Mouse (Mus musculus): ENCODE measurements around the gene Lrg1.

The Lrg1 gene

DNA sequence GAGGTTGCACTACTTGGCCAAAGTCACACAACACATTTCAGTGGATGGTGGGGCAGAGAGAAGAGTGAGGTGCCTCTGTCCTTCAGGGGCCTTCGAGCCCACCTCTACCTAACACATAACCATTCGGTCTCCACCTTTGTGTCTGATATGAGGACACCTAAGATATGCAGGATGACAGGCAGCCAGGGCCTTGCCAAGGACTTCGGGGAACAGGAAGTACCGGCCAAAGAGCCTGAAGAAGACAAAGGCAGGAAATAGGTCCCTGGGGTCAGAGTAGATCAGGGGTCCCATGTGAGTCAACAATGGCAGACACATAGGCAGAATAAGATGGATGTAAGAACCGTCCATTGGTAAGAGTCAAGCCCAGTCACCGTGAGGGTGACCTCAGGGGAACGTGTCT lies 14.8 kb upstream of the Lrg1 start:
- in situ Hi-C loops (cut with MboI, MseI), result no loop called here

DNA sequence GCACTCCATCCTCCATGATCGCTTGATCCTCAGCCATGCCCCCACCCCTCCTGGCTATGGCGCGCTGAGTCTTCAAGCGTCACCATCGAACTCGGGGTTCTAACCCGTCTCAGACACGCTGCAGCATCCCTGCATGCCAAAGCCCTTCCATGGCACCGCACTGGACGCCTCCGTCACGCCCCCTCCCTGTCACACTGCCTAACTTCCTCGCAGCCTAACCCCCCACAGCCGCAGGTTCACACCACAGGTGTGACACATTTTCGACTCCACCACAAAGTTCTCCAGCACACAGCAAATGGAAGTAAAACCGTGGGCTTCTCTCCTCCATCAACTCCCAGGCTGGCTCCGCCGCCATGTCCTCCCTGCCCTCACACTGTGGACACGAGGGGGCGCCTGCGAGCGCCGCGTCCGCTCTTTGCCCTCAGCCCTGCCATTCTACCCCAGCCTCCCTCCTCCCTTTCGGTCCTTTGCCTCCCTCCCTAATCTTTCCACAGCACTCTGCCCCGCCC lies 12.7 kb upstream of the Lrg1 start:
- in situ Hi-C loops (cut with MboI, MseI), result loop anchor here (5.0 kb wide), 1 partner anchor 123 kb away; the partner anchor contains the start of gene Fem1a

DNA sequence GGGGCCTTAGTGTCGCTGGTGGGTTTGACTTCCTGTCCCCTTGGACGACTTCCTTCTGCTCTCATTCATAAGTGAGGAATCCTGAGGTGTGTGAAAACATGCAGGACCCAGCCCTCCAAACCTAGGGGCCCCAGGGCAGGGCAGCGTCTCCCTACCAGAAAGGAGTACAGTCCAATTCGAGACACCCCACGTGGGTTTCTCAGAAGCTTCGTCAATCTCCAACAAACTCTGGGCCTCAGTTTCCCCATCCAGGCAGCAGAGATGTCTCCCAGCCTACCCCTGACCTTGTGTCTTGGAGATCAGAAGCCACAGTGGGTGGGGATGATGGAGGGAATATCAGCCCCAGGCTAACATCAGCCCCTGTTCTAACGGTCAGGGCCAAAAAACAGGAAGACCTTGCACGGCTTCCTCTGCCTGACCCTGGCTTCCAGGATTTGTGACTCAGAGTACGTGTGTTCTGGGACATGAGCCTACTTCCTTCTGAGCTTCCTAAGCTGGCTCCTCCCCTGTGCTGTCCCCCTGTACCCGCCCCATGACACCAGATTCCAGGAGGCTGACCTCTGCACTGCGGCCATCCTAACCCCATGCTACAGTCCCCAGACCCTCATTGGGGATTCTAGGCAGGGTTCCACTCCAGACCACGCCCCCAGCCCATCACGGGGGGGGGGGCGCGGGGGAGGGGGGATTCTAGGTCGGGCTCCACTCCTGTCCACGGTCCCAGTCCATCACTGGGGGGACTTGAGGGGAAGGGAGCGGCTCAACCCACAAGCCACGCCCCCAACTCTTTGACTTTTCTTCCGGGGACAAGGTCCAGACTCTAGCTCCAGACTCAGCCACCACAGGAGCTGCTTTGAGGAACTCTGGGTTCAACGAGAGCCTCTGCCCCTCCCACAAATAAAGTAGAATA lies 11.9 kb upstream of the Lrg1 start:
- in situ Hi-C loops (cut with MboI, MseI), result loop anchor here (5.0 kb wide), 1 partner anchor 124 kb away; the partner anchor contains the start of gene Fem1a

DNA sequence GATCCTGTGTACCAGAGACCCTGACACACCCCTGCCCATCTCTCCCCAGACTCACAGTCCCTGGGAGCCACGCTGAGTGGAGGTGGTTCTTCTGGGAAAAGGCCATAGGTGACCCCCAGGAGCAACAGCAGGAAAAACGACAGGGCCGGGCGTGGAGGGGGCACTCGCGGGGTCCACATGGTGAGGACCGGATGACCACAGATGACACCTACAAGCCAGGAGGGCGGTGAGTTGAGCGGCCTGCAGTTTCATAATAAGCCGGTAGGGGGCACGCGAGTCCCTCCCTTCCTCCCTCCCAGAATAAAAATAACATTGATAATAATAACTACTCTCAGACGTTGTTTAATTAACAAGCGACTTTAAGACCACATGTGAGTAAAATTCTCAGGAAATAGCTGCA lies 10.9 kb upstream of the Lrg1 start:
- in situ Hi-C loops (cut with MboI, MseI), result loop anchor here (5.0 kb wide), 1 partner anchor 125 kb away; the partner anchor contains the start of gene Fem1a

DNA sequence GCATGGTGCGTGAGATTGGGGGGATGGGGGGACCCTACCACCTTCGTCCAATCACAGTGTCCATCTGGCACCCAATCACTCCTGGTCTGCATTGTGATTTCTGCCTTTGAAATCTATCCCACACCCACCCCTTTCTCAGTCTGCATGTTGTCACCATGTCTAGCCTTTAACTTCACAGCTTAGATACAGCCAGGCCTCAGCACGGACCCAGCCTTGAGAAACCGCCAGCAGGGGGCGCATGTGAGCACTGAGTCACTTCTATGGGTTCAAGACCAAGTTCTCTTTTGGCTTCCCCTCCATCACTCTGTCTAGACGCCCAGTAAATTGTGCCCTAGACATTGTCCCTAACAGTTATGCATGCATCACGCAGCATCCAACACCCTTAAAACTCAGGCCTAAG lies 10.0 kb upstream of the Lrg1 start:
- in situ Hi-C loops (cut with MboI, MseI), result loop anchor here (5.0 kb wide), 1 partner anchor 125 kb away; the partner anchor contains the start of gene Fem1a

DNA sequence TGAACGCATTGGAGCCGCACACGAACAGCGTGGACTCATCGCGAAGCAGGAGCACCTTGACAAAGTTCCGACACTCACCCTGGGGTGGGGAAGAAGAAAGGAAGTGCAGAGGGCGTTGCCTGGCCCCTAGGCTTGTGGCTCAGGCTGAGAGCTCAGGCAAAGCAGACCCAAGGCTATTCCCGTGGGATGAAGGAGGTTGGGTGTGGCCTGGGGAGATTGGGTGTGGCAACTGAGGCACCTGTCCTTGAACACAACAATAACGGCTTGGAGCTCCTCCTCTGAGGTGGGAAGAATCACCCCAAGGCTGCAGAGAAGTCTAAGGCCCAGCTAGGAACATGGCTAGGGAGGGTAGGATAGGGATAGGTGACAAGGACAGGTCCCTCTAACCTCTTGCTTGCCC lies 9.3 kb upstream of the Lrg1 start:
- in situ Hi-C loops (cut with MboI, MseI), result loop anchor here (5.0 kb wide), 1 partner anchor 126 kb away; the partner anchor contains the start of gene Fem1a

DNA sequence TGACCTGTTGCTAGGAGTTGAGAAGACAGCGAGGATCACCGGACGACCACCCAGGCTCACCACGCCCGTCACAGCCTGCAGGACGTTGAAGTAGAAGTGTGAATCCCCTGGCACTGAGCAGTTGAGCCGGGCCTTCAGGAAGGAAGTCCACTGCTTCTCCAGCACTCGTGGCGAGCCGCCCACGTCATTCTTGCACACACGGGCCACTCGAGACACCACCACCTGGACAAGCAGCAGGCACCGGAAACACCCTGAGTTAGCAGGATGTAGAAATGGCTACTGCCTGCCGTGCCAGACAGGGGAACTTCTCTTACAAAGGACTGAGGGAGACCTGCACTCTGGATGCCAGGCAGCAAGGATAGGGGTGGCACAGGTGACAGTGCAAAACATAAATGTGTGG lies 6.4 kb upstream of the Lrg1 start:
- in situ Hi-C loops (cut with MboI, MseI), result no loop called here

DNA sequence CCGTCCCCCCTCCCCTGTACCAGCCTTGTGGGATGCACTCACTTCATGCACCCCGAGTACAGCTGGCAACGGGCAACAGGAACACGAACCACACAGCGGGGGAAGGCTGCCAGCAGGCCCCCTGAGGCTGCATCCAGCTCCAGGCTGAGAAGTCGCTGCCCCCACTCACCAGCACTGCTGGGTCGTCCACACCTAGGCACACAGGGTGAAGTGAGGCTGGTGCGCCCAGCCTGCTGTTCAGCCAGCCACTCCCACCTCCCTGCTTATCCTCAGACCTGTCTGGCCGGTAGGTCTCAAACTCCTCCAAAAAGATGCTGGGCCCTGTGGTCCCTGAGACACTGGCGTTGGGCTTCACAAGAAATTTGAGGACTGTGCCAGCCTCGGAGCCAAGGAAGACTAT lies 4.4 kb upstream of the Lrg1 start:
- in situ Hi-C loops (cut with MboI, MseI), result no loop called here

DNA sequence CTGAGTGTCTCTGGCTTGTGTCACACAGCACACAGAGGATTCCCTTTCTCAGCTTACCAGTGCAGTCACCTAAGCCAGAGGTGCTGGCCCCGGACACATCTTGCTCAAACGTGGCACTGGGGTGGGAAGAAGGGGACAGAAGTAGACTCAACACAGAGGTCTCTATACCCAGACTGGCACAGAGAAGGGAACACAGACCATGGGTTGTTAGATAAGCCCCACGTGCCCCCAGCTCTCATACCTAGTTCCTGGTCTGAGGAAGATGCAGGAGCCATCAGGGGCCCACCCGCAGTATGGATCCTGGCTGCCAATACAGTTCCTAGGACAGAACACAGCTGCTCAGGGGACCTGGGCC lies 3.5 kb upstream of the Lrg1 start:
- in situ Hi-C loops (cut with MboI, MseI), result no loop called here

DNA sequence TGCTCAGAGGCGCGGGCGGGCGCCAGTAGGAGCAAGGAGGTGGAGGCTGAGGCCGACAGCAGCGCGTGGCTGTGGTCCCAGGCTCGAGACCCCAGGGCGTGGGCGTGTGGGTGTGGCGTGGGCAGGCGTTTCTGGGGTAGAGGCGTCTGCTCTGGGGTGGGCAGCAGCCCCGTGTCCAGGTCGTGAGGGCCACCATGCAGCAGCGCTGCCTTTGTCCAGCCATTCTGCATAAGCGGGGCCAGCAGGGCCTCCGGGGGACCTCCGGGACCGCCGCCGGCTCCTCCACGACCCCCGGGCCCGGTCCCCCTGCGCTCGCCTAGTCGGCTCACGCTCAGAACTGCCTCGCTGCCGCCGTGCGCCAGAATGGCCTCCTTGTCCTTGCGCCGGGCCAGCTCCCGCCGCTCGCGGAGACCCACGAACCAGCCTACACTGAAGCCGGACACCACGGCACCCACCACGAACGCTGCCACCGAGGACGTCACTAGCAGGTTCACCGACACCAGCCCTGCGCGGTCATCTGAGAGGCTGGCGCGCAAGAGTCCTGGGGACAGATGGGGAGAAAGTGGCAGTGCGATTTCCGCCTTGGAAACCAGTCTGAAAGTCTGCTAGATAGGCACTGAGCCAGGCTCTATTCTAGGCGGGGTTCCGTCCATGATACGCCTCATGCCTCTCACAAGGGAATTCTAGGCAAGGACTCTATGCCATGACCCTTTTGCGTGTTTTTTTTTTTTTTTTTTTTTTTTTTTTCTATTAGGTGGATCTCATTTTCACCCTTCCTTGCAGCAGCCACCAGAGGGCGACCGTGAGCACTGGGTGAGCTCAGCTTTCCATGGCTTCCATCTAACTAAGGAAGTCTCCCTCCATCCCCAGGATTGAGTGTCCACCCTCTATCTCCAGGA lies 2.8 kb upstream of the Lrg1 start:
- in situ Hi-C loops (cut with MboI, MseI), result no loop called here

DNA sequence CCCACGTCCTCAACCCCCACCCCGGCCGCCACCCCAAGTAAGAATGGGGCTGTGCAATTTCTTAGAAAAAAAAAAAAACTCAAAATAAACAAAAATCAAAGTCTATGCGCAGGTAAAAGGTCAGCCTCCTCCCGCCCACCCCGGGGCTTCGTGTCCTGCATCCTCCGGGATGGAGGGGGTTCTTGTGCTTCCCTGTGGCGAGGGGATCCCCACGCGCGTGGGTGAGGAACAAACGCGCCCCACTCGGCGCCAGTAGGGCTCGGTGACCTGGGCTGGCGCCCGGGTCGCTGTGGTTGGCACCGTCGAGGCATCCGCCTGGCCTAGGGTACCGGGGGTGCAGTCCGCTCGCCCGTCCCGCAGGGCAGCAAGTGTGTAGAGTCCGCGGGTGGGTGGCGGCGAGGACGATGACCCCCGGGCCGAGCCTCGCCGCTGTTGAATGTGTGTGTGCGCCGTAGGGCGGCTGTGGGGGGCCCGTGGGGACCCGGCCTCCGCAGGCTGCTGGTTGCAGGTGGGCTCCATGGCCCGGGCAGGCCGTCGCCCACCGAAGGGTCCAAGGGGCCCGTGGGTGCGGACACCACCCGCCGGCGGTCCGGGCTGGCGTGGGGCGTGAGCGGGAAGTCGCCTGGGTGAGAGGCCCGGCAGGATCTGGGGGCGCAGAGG lies 2.0 kb upstream of the Lrg1 start:
- in situ Hi-C loops (cut with MboI, MseI), result no loop called here

DNA sequence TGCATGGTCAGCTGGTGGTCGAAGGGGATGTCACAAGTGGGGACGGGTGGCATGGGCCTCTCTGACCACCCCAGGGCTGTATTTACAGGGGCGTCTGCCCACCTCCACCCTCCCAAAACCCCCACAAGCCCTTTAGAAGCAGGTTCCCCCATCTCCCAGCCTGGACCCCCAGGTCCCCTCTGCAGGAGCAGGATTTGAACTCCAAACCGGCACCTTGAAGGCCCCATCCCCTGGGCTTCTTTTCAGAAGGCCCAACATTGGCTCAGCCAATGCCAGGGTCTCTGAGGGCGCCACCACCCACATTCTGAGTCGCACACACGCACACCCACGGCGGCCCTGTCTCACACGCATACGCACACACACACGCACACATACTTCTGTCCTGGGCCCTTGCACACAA lies 1.4 kb upstream of the Lrg1 start:
- in situ Hi-C loops (cut with MboI, MseI), result no loop called here

DNA sequence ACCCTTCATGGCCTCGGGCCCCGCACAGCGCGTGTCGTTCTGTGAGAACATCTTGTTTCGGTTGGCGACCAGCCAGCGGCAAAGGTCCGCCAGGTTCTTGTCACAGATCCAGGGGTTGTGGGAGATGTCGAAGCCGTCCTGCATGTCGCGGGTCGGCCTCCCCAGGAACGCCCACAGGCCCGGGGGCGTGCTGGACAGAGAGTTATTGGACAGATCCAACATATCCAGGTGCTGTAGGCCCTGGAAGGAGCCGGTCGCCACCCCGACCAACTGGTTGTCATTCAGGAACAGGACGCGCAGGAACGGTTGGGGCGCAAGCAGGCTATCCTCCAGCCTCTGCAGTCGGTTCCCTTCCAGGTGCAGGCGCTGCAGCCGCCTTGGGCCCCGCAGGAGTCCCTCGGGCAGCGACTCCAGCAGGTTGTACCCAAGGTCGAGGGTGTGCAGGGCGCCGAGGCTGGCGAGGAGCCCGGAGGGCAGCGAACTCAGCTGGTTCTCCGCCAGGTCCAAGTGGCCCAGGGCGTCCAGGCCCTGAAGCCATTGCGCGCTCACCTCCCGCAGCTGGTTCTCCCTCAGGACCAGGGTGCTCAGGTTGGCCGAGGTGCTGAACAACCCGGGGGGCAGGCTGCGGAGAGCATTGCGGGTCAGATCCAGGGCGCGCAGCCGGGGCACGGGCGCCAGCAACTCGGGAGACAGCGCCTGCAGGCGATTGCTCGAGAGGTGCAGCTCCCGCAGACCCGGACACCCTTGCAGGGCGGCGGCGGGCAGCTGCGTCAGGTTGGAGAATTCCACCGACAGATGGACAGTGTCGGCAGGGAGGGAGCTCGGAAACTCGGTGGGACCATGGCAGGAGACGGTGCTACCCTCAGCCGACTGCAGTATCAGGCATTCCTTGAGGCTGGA lies 1.6 kb downstream of the Lrg1 start:
- in situ Hi-C loops (cut with MboI, MseI), result no loop called here

DNA sequence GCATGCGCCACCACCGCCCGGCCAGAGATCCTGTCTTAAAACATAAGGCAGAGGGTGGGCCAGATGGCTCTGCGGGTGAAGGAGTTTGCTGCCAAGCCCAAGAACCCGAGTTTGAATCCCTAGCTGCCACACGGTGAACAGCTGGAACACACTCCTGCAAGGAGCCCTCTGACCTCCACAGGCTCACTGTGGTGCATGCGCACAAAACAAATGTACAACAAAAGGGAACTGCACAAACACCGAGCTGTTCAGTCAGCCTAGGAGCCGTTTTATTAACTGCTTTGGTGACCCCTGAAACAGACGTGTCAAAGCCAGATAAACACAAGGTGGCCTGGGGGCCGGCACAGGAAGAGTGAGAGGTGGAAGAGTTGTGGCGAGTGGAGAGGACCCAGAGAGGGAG lies 2.4 kb downstream of the Lrg1 start:
- in situ Hi-C loops (cut with MboI, MseI), result no loop called here

DNA sequence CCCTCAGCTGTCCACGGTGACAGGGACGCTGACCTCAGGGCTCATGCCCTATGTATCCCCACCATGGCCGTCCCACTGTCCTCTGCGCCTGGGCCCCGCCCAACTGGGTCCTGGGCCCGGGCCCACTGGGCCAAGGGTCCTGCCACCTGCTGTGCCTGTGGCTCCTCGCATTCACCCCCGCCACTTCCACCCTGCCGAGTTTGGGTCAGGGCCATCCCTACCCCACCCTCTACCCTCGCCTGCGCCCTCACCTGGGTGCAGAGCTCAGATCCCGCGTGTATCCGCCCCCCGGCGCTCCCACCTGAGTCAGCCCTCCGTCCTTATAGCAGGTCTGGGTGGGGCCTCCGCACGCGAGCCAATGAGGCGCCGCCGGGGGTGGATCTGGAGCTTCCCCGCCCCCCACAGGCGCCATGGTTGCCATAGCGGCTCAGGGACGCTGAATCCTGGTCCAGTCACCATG lies 4.5 kb downstream of the Lrg1 start, which contains the start of gene Plin5:
TSS of gene Plin5 (minus strand) at position 346 of the 460 bp plus-strand sequence.
- in situ Hi-C loops (cut with MboI, MseI), result no loop called here

DNA sequence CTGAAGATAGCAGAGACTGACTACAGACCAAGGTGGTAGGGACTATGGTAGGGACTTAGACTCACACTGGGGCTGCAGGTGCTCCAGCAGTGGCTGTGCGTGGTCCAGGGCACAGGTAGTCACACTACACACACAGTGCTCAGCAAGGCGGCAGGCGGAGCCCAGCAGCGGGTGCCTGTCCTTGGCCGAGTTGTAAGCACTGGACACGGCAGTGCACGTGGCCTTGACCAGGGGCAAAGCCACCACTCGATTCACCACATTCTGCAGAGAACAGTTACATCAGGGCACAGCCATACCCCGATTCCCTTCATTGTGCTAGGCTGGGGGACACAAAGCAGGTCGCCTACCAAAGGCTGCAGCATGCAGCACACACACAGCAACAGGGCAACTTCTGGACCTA lies 5.6 kb downstream of the Lrg1 start:
- in situ Hi-C loops (cut with MboI, MseI), result no loop called here

DNA sequence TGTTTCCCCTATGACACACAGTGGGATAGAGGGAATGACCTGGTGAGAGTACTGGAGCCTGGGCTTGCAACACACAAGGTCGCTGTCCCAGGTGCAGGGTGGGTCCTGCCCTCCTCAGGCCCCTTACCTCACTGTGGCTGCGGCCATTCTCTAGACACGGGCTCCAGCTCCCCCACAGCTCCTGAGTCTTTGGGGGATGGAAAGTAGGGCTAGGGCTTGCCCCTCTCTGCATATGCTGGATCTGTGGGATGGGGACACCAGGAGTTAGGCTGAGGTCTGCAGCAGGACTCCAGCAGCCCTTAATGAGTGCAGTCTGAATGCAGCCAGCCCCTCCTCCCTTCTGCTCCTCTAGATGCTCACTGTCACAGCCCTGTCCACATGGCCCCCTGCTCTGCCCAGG lies 9.1 kb downstream of the Lrg1 start:
- in situ Hi-C loops (cut with MboI, MseI), result no loop called here

DNA sequence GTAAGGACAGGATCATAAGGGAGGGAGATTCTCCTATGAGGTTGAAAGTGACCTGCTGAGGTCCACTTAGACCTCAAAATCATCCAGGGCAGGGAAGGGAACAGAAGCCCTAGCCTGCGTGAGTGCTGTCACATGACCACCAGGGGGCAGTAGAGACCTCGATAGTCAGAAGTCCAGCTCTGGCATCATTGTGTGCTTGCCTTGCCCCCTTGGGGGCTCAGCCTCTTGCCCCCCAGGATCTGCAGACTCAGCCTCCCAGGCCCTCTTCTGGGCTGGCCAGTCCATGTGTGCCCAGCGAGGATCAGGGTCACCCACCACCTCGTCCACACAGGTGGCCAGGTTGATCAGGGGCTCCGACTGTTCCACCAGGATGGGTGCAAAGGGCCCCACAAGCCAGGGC lies 9.9 kb downstream of the Lrg1 start:
- in situ Hi-C loops (cut with MboI, MseI), result no loop called here

DNA sequence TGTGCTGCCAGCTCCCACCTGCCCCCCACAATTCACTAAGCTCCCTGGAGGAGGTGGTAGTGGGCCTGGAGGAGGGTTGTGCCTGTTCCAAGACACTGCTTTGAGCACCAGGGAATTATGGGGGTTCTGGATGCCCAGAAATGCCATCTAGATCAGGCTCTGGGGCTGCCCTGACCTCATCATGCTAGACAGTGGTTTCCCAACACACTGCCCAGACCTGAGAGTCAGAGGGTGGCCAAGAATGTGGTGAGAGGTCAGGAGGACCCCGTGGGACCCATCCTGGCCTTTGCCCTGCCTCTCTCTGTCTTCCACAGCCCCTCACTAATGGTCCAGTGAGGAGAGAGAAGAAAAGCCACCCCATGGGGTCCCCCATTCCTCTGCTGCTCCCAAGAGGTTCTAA lies 10.8 kb downstream of the Lrg1 start:
- in situ Hi-C loops (cut with MboI, MseI), result no loop called here

DNA sequence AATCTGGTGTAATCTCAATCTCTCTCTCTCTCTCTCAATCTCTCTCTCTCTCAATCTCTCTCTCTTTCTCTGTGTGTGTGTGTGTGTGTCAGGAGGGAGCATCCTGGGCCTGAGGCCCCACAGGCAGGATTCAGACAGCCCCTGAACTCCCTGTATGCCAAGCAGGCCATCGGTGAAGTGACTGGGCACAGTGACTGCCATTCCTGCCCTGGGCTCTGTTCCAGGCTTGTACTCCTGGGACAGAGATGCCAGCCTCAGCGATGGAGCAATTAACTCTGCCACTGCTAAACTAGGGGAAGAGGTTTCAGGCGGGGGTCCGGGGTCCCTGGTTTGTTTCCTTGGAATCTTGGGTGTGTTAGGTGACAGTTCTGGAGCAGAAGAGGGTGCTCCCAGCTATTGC lies 11.2 kb downstream of the Lrg1 start:
- in situ Hi-C loops (cut with MboI, MseI), result no loop called here
